Mouse (Mus musculus) layer of hippocampus, postnatal 14 days (tissue): ENCODE data around the gene Cryzl2. TPM values are rescaled to one million over a fixed set of nuclear protein-coding genes. Genes with fewer than 3 reads are reported as not detected.

Source experiments
- DNase-seq, 2 experiments: peaks; one replicate each; pipeline ENCODE4 v3.0.0; 2021 to 2022; ENCODE audit warnings: low spot score in 2 of 2, mixed read lengths in 1 of 2
- total RNA-seq, 2 experiments: library from RNA; stranded (reverse); gene quantifications; 2 replicates each; pipeline ENCODE4 v1.2.3; 2021

Gene Cryzl2
- total RNA-seq, 2 experiments from 2014 or later: 3.9 to 4.2 TPM

GRCm38 (mm10) chr1:157470761-157471386, 12.5 kb downstream of the Cryzl2 start:
- peak in 1 of 2 experiments; percentile 78 for DNase-seq

GRCm38 (mm10) chr1:157472716-157473115, 14.3 kb downstream of the Cryzl2 start:
- no peak for DNase-seq

GRCm38 (mm10) chr1:157474865-157475264, 16.5 kb downstream of the Cryzl2 start:
- DNase-seq: no peak

- DNase-seq: no peak
Measured at GRCm38 (mm10) chr1:157476231-157476630, 17.9 kb downstream of the Cryzl2 start.

GRCm38 (mm10) chr1:157480090-157480489, 21.7 kb downstream of the Cryzl2 start:
- no peak for DNase-seq

GRCm38 (mm10) chr1:157480901-157481300, 22.5 kb downstream of the Cryzl2 start:
- no peak for DNase-seq

GRCm38 (mm10) chr1:157481666-157482065, 23.3 kb downstream of the Cryzl2 start:
- no peak for DNase-seq

GRCm38 (mm10) chr1:157484161-157484560, 25.8 kb downstream of the Cryzl2 start:
- no peak for DNase-seq

- DNase-seq: no peak
Measured at GRCm38 (mm10) chr1:157500657-157501056, 42.3 kb downstream of the Cryzl2 start.

GRCm38 (mm10) chr1:157501352-157501945, 43.1 kb downstream of the Cryzl2 start:
- no peak for DNase-seq

GRCm38 (mm10) chr1:157503071-157503470, 44.7 kb downstream of the Cryzl2 start:
- DNase-seq: no peak

- DNase-seq: no peak
Measured at GRCm38 (mm10) chr1:157506522-157506921, 48.1 kb downstream of the Cryzl2 start, which contains the start of gene Sec16b. Gene Sec16b, plus strand, starts transcription at chr1:157506728.

- DNase-seq: peak in 1 of 2 experiments; percentile 69
Measured at GRCm38 (mm10) chr1:157506995-157507595, 48.7 kb downstream of the Cryzl2 start.

- no peak for DNase-seq
Measured at GRCm38 (mm10) chr1:157507814-157508213, 49.4 kb downstream of the Cryzl2 start.

- DNase-seq: no peak
Measured at GRCm38 (mm10) chr1:157512690-157513448, 54.5 kb downstream of the Cryzl2 start.

- DNase-seq: no peak
Measured at GRCm38 (mm10) chr1:157513559-157513958, 55.2 kb downstream of the Cryzl2 start.

- no peak for DNase-seq
Measured at GRCm38 (mm10) chr1:157514298-157514697, 55.9 kb downstream of the Cryzl2 start.

- DNase-seq: no peak
Measured at GRCm38 (mm10) chr1:157516838-157517808, 58.7 kb downstream of the Cryzl2 start.

GRCm38 (mm10) chr1:157518111-157518523, 59.7 kb downstream of the Cryzl2 start:
- peak; percentile 44 to 67 for DNase-seq

GRCm38 (mm10) chr1:157519396-157519795, 61.0 kb downstream of the Cryzl2 start:
- DNase-seq: no peak
